Mouse (Mus musculus): ENCODE results near the gene Prdm11. TPM values are rescaled to one million over a fixed set of nuclear protein-coding genes. Genes with fewer than 3 reads are reported as not detected.

Gene Prdm11
- total RNA-seq, 1 experiment, result 3.7 TPM

- Histone ChIP-seq H3K4me1 (ENCODE audit: control insufficient read depth in 2 of 2, insufficient read depth in 2 of 2, low read length in 2 of 2, poor library complexity in 1 of 2) (peaks cover 4 to 27% of the 10 kb centered on the region in 2 experiments; a peak in 3 of 4 replicates), H3K9me3 (ENCODE audit: control insufficient read depth, insufficient read depth, low read depth, low read length) (no peaks in the 10 kb centered on the region), H3K4me3 (ENCODE audit: insufficient read depth in 1 of 2, low read depth in 1 of 2, low read length in 2 of 2, poor library complexity in 1 of 2, severe bottlenecking in 1 of 2) (no peak overlapping the region), H3K9ac (ENCODE audit: insufficient read depth, low read depth, low read length, poor library complexity, severe bottlenecking) (no peak overlapping the region), H3K36me3 (ENCODE audit: control insufficient read depth, insufficient read depth, low read length, poor library complexity, severe bottlenecking) (no peaks in the 10 kb centered on the region), H3K27ac (ENCODE audit: insufficient read depth, low read depth, low read length, poor library complexity, severe bottlenecking) (no peak overlapping the region)
- TF ChIP-seq CHD2 (IDR thresholded peaks at IDR 0.05; ENCODE audit: low read depth, low read length) (no peak), HCFC1 (IDR thresholded peaks at IDR 0.05; ENCODE audit: borderline replicate concordance, insufficient read depth, low read length) (no peak)
- in situ Hi-C loops (cut with MboI; ENCODE audit: low sequenced_read_pairs in 2 of 2, unreplicated experiment in 2 of 2), result no loop called here
- DNase-seq (ENCODE audit: low read depth, low spot score), result no peak
Measured at GRCm38 (mm10) chr2:92971536-92971935, 74.4 kb downstream of the Prdm11 start.

GRCm38 (mm10) chr2:92971069-92971468, 74.9 kb downstream of the Prdm11 start:
- in situ Hi-C loops (cut with MboI; ENCODE audit: low sequenced_read_pairs in 2 of 2, unreplicated experiment in 2 of 2), result no loop called here
- H3K9ac ChIP-seq (ENCODE audit: insufficient read depth, low read depth, low read length, poor library complexity, severe bottlenecking), result no peak overlapping the region
- TF ChIP-seq ZNF384 (IDR thresholded peaks at IDR 0.05; ENCODE audit: low read depth, low read length), result no peak
- TF ChIP-seq CHD2 (IDR thresholded peaks at IDR 0.05; ENCODE audit: low read depth, low read length), result no peak
- no peak for TF ChIP-seq HCFC1 (IDR thresholded peaks at IDR 0.05; ENCODE audit: borderline replicate concordance, insufficient read depth, low read length)
- H3K4me3 ChIP-seq (ENCODE audit: insufficient read depth in 1 of 2, low read depth in 1 of 2, low read length in 2 of 2, poor library complexity in 1 of 2, severe bottlenecking in 1 of 2), result no peak overlapping the region
- no peak overlapping the region for H3K27ac ChIP-seq (ENCODE audit: insufficient read depth, low read depth, low read length, poor library complexity, severe bottlenecking)
- no peak for DNase-seq (ENCODE audit: low read depth, low spot score)
- no peaks in the 10 kb centered on the region for H3K9me3 ChIP-seq (ENCODE audit: control insufficient read depth, insufficient read depth, low read depth, low read length)
- no peaks in the 10 kb centered on the region for H3K36me3 ChIP-seq (ENCODE audit: control insufficient read depth, insufficient read depth, low read length, poor library complexity, severe bottlenecking)
- H3K4me1 ChIP-seq (ENCODE audit: control insufficient read depth in 2 of 2, insufficient read depth in 2 of 2, low read length in 2 of 2, poor library complexity in 1 of 2), result peaks cover 4 to 30% of the 10 kb centered on the region in 2 experiments; a peak in 3 of 4 replicates

GRCm38 (mm10) chr2:92967839-92968166, 78.2 kb downstream of the Prdm11 start:
- DNase-seq (ENCODE audit: low read depth, low spot score), result no peak
- TF ChIP-seq MAFK (IDR thresholded peaks at IDR 0.05; ENCODE audit: insufficient read depth, low read depth, low read length) (no peak), ZC3H11A (IDR thresholded peaks at IDR 0.05; ENCODE audit: borderline replicate concordance, low read depth, low read length) (no peak), ZNF384 (IDR thresholded peaks at IDR 0.05; ENCODE audit: low read depth, low read length) (no peak), CHD2 (IDR thresholded peaks at IDR 0.05; ENCODE audit: low read depth, low read length) (no peak), HCFC1 (IDR thresholded peaks at IDR 0.05; ENCODE audit: borderline replicate concordance, insufficient read depth, low read length) (no peak)
- in situ Hi-C loops (cut with MboI; ENCODE audit: low sequenced_read_pairs in 2 of 2, unreplicated experiment in 2 of 2), result no loop called here
- H3K4me3 ChIP-seq (ENCODE audit: insufficient read depth in 1 of 2, low read depth in 1 of 2, low read length in 2 of 2, poor library complexity in 1 of 2, severe bottlenecking in 1 of 2), result no peak overlapping the region
- H3K9ac ChIP-seq (ENCODE audit: insufficient read depth, low read depth, low read length, poor library complexity, severe bottlenecking), result no peak overlapping the region; the same call in 1 of the 2 replicates
- no peaks in the 10 kb centered on the region for H3K36me3 ChIP-seq (ENCODE audit: control insufficient read depth, insufficient read depth, low read length, poor library complexity, severe bottlenecking)
- H3K27ac ChIP-seq (ENCODE audit: insufficient read depth, low read depth, low read length, poor library complexity, severe bottlenecking), result no peak overlapping the region
- H3K4me1 ChIP-seq (ENCODE audit: control insufficient read depth in 2 of 2, insufficient read depth in 2 of 2, low read length in 2 of 2, poor library complexity in 1 of 2), result peaks cover 2 to 13% of the 10 kb centered on the region in 2 experiments; a peak in 3 of 4 replicates
- H3K9me3 ChIP-seq (ENCODE audit: control insufficient read depth, insufficient read depth, low read depth, low read length), result no peaks in the 10 kb centered on the region

- H3K4me1 ChIP-seq (ENCODE audit: control insufficient read depth in 2 of 2, insufficient read depth in 2 of 2, low read length in 2 of 2, poor library complexity in 1 of 2), result peaks cover 2 to 13% of the 10 kb centered on the region in 2 experiments; a peak in 3 of 4 replicates
- DNase-seq (ENCODE audit: low read depth, low spot score), result no peak
- TF ChIP-seq CHD2 (IDR thresholded peaks at IDR 0.05; ENCODE audit: low read depth, low read length) (no peak), HCFC1 (IDR thresholded peaks at IDR 0.05; ENCODE audit: borderline replicate concordance, insufficient read depth, low read length) (no peak), ZC3H11A (IDR thresholded peaks at IDR 0.05; ENCODE audit: borderline replicate concordance, low read depth, low read length) (no peak), MAFK (IDR thresholded peaks at IDR 0.05; ENCODE audit: insufficient read depth, low read depth, low read length) (no peak), ZNF384 (IDR thresholded peaks at IDR 0.05; ENCODE audit: low read depth, low read length) (no peak)
- in situ Hi-C loops (cut with MboI; ENCODE audit: low sequenced_read_pairs in 2 of 2, unreplicated experiment in 2 of 2), result no loop called here
- H3K9ac ChIP-seq (ENCODE audit: insufficient read depth, low read depth, low read length, poor library complexity, severe bottlenecking), result no peak overlapping the region
- H3K36me3 ChIP-seq (ENCODE audit: control insufficient read depth, insufficient read depth, low read length, poor library complexity, severe bottlenecking), result no peaks in the 10 kb centered on the region
- no peak overlapping the region for H3K27ac ChIP-seq (ENCODE audit: insufficient read depth, low read depth, low read length, poor library complexity, severe bottlenecking)
- no peak overlapping the region for H3K4me3 ChIP-seq (ENCODE audit: insufficient read depth in 1 of 2, low read depth in 1 of 2, low read length in 2 of 2, poor library complexity in 1 of 2, severe bottlenecking in 1 of 2)
- H3K9me3 ChIP-seq (ENCODE audit: control insufficient read depth, insufficient read depth, low read depth, low read length), result no peaks in the 10 kb centered on the region
Measured at GRCm38 (mm10) chr2:92967032-92967838, 78.7 kb downstream of the Prdm11 start.

GRCm38 (mm10) chr2:92966257-92966656, 79.7 kb downstream of the Prdm11 start:
- Histone ChIP-seq H3K9ac (ENCODE audit: insufficient read depth, low read depth, low read length, poor library complexity, severe bottlenecking) (no peak overlapping the region), H3K9me3 (ENCODE audit: control insufficient read depth, insufficient read depth, low read depth, low read length) (no peaks in the 10 kb centered on the region), H3K36me3 (ENCODE audit: control insufficient read depth, insufficient read depth, low read length, poor library complexity, severe bottlenecking) (no peaks in the 10 kb centered on the region), H3K27ac (ENCODE audit: insufficient read depth, low read depth, low read length, poor library complexity, severe bottlenecking) (no peak overlapping the region), H3K4me1 (ENCODE audit: control insufficient read depth in 2 of 2, insufficient read depth in 2 of 2, low read length in 2 of 2, poor library complexity in 1 of 2) (peaks cover 2 to 13% of the 10 kb centered on the region in 2 experiments; a peak in 2 of 4 replicates), H3K4me3 (ENCODE audit: insufficient read depth in 1 of 2, low read depth in 1 of 2, low read length in 2 of 2, poor library complexity in 1 of 2, severe bottlenecking in 1 of 2) (no peak overlapping the region)
- no peak for TF ChIP-seq ZNF384 (IDR thresholded peaks at IDR 0.05; ENCODE audit: low read depth, low read length)
- no peak for TF ChIP-seq MAFK (IDR thresholded peaks at IDR 0.05; ENCODE audit: insufficient read depth, low read depth, low read length)
- TF ChIP-seq CHD2 (IDR thresholded peaks at IDR 0.05; ENCODE audit: low read depth, low read length), result no peak
- no peak for TF ChIP-seq HCFC1 (IDR thresholded peaks at IDR 0.05; ENCODE audit: borderline replicate concordance, insufficient read depth, low read length)
- no peak for TF ChIP-seq ZC3H11A (IDR thresholded peaks at IDR 0.05; ENCODE audit: borderline replicate concordance, low read depth, low read length)
- in situ Hi-C loops (cut with MboI; ENCODE audit: low sequenced_read_pairs in 2 of 2, unreplicated experiment in 2 of 2), result no loop called here
- DNase-seq (ENCODE audit: low read depth, low spot score), result no peak

All from ES-E14 (cell line).